Mouse (Mus musculus) skeletal muscle tissue, adult 2 months (tissue): Measurements from ENCODE around the gene Bcl11a.
"Not testable (repeated sequence)": the region's sequence is repeated elsewhere in the genome, so short reads cannot be mapped to it uniquely, and the experiment has no call there.

Experiments used
- DNase-seq: peaks from one replicate; pipeline ENCODE4 v3.0.0-alpha.2; 2012; ENCODE audit warnings: low read depth, low spot score

Bcl11a gene

DNA sequence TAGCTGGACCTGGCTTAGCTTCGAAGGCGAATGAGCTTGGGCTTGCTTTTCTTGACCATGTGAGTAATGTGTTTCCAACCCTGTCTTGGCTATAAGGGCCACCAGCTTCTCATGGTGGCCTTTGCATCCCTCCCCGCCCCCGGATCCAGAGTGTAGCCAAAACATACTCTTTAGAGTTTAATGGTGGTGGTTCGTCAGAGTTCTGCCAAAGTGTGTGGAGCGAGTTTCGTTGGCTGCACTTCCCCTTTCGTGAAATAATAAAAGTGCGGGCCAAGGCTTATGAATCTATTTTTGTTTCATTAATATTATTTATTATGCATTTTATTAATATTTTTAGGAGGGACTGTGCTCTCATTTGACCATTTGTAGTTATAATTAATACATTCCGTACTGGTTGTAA is 21.4 kb downstream of the Bcl11a start:
- no peak for DNase-seq

DNA sequence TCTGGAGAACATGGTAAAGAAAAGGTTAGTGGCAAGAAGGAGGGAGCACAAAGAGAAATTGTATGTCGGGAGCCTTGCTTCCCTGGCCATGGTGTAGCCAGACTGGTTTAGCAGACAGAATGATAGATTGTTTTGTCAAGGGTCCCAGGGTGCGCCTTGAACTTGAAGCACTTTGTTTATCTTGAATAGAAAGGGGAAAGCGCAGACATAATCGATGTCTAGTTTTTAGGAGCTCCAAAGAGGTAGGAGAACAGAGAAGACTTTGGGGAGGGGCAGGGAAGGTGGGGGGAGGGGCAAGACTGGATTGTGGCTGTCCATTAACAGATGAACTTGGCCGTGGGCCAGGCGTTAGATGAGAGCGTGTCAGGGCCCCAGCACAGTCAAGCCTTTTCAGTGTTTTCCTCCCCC is 22.0 kb downstream of the Bcl11a start:
- DNase-seq, result no peak

DNA sequence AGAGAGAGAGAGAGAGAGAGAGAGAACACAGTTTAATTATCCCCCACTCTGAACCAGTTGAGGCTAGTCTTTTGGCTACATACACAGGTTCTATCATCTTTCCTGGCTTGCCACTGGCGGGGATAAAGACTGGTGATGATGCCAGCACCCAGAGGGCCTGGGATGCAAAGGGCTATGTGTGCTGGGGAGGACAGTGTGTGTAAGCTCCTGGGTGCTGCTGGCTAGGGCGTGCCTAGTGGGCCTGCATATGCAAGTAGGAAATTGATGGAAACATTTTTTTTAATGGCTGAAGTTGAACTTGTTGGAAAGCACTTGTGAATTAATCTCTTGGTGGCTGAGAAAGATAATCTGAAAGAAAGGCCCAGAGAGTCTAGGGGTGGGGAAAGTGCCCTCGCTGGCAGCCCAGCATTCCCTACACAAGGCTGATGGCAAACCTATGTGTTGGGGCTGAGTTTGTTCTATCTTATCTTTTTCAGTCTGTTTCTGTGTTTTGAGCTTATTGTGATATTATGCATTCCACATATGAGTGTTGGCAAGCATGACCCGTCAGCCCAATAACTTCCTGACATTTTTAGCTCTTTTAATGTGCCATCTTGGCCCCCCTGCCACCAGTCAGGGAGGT is 22.7 kb downstream of the Bcl11a start:
- DNase-seq, result no peak

- DNase-seq, result no peak
These were observed 23.8 kb downstream of the Bcl11a start for GRCm38 (mm10) chr11:24101625-24102024.

DNA sequence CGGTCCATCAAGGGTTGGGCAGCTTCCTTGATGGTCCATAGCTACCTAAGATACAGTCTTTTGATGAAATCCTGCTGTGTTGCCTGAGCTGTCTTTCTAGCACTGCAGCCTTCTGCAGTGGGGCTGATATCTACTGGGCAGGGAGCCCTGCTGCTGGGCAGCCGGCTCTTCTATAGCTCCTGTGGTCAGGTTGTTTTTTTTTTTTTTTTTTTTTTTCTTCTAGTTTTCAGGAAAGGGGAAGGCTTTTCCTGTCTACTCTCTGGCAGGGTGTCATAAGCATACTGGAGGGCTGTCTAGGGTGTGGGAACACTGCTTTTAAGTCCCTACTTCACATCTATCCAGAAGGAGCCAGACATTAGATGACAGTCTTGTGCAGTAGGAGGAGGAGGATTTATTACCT is 24.5 kb downstream of the Bcl11a start:
- DNase-seq, result no peak

GRCm38 (mm10) chr11:24103128-24103742 is 25.4 kb downstream of the Bcl11a start:
- no peak for DNase-seq

- DNase-seq, result no peak
These were observed 29.6 kb downstream of the Bcl11a start for GRCm38 (mm10) chr11:24107414-24107813.

- DNase-seq, result no peak
These were observed 31.1 kb downstream of the Bcl11a start for GRCm38 (mm10) chr11:24108974-24109373.

DNA sequence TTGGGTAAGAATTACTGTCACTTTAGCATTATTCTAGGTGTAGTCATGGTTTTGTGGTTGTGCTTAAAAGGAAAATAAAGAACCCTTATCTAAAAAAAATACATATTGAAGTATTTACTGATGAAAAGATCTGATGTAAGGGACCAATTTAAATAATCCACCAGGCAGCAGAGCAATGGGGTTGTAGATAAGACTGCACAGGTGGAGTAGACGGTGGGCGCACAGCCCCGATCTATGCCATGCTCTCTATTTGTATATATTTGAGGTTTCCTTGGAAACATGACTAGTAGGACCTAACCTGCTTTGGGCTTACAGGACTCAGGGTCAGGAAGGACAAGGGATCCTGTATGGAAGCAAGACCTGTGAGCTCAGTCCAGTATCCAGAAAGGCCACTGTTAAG is 31.5 kb downstream of the Bcl11a start:
- DNase-seq, result no peak

DNA sequence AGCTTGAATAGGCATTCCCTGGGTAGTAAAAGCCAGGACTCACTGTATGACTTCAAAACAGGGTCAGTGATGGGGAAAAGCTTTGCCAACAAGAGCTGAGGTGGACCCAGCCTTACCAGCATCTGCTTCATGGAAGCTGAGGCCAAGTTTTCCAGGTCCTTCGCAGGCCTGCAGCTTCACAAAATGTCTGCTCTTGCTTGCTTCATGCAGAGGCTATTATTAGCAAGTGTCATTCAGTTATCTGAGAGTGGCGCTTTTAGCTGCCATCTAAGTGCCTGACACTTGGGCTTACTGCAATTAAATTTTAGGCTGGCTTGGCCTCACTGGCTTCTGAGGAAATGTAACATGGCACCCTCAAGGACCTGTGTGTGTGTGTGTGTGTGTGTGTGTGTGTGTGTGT is 32.3 kb downstream of the Bcl11a start:
- no peak for DNase-seq

GRCm38 (mm10) chr11:24111720-24112119 is 33.9 kb downstream of the Bcl11a start:
- DNase-seq, result no peak

- DNase-seq, result no peak
These were observed 37.3 kb downstream of the Bcl11a start for GRCm38 (mm10) chr11:24115017-24115752.

DNA sequence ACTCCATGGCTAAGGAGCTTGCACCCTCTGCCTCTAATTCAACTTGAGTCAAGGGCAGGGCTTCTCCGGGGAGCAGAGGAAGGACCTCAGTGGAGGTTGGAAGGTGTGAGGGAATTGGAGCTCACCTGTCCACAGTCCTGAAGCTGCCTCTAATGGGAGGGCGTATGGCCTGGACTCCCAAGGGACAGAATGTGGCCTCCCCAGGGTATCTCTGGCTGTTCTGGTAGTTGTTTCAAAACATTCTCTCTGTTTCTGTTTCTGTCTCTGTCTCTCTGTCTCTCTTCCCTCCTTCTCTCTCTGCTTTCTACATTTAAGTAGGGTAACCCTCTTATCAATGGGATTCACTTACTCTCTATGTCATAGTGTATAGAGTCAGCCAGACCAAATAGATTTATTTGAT is 38.2 kb downstream of the Bcl11a start:
- no peak for DNase-seq

GRCm38 (mm10) chr11:24116582-24117318 is 38.9 kb downstream of the Bcl11a start:
- no peak for DNase-seq

DNA sequence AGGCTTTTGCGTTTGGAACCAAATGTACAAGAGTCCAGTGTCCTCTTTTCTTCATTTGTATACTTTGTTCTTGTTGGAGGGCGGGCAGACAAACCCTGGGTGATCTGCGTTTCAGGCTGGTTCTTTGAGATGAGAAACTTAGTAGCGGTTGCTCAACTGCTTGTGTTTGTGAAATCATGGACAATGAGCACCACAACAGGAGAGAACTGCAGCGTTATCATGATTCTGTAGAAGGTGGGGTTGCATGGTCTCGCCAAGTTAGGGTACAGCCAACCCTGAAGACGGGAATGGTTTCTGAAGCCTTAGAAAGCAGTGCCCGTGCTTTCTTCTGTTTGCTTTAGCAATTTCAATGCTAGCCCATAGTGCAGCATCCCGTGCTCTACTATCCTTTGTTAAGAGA is 43.3 kb downstream of the Bcl11a start:
- no peak for DNase-seq

- no peak for DNase-seq
These were observed 45.0 kb downstream of the Bcl11a start for GRCm38 (mm10) chr11:24122899-24123298.

- DNase-seq, result no peak
These were observed 46.1 kb downstream of the Bcl11a start for GRCm38 (mm10) chr11:24123991-24124390.

- DNase-seq, result no peak
These were observed 47.2 kb downstream of the Bcl11a start for GRCm38 (mm10) chr11:24125098-24125497.

DNA sequence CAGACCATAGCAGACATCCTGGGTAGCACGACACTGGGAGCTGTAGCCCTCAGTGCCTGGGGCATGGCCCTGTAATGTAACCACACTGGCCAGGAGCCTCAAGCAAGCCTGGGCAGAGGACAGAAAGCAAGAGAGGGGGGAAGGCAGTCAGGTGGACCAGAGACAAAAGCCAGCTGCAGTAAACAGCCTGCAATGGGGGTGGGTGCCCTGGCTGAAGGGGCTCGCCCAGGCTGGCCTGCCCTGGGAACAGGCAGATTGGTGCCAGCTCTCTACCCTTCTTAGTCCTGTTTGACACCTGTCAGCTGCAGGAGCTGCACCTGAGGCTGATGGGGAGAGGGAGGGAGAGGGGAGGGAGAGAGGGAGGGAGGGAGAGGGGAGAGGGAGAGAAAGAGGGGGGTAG is 50.1 kb downstream of the Bcl11a start:
- no peak for DNase-seq

- DNase-seq, result not testable (repeated sequence)
These were observed 51.0 kb downstream of the Bcl11a start for GRCm38 (mm10) chr11:24128880-24129279.

GRCm38 (mm10) chr11:24129358-24130185 is 51.7 kb downstream of the Bcl11a start:
- no peak for DNase-seq
